Mouse (Mus musculus) forebrain, embryonic 10.5 days (tissue): ENCODE results near the gene Arfgap1. TPM values are rescaled to one million over a fixed set of nuclear protein-coding genes. Genes with fewer than 3 reads are reported as not detected.

Experiments
- DNase-seq: peaks from one replicate; pipeline ENCODE4 v3.0.0-alpha.2; 2017; ENCODE audit warnings: low spot score; ENCODE audit errors: extremely low spot score
- H3K27ac ChIP-seq: fragments of 300-500 bp; sonication (generic); 2 replicates; pipeline ENCODE4 v1.5.1; 2016; ENCODE audit warnings: mild to moderate bottlenecking
- H3K27me3 ChIP-seq: fragments of 300-500 bp; sonication (generic); 2 replicates; pipeline ENCODE4 v1.6.1; 2016; ENCODE audit warnings: mild to moderate bottlenecking; ENCODE audit not compliant: poor library complexity, severe bottlenecking
- H3K36me3 ChIP-seq: fragments of 300-500 bp; sonication (generic); replicated peaks from 2 replicates; pipeline ENCODE4 v1.6.1; 2016; ENCODE audit warnings: mild to moderate bottlenecking, moderate library complexity
- H3K4me1 ChIP-seq: fragments of 300-500 bp; sonication (generic); 2 replicates; pipeline ENCODE4 v1.6.1; 2016
- H3K4me3 ChIP-seq: fragments of 300-500 bp; sonication (generic); 2 replicates; pipeline ENCODE4 v1.5.1; 2016; ENCODE audit warnings: mild to moderate bottlenecking, moderate library complexity
- H3K9me3 ChIP-seq: fragments of 300-500 bp; sonication (generic); 2 replicates; pipeline ENCODE4 v1.6.1; 2016; ENCODE audit warnings: mild to moderate bottlenecking, moderate library complexity
- WGBS: fragments of 180-500 bp; shearing (Covaris S2); methylation state at CpG from one replicate; pipeline ENCODE4 v1.1.7; 2016; 5-methylcytosine and 5-hydroxymethylcytosine counted together
- polyA plus RNA-seq: library from polyadenylated mRNA; unstranded; fragments of >200 nt; fragmentation: Nextera tagmentation; extraction: Ambion mirVana; gene quantifications from 2 replicates; pipeline ENCODE4 v1.2.1, GENCODE M21; 2016

Arfgap1 gene
- polyA plus RNA-seq, 1 experiment from 2014 or later = 80.3 TPM

DNA sequence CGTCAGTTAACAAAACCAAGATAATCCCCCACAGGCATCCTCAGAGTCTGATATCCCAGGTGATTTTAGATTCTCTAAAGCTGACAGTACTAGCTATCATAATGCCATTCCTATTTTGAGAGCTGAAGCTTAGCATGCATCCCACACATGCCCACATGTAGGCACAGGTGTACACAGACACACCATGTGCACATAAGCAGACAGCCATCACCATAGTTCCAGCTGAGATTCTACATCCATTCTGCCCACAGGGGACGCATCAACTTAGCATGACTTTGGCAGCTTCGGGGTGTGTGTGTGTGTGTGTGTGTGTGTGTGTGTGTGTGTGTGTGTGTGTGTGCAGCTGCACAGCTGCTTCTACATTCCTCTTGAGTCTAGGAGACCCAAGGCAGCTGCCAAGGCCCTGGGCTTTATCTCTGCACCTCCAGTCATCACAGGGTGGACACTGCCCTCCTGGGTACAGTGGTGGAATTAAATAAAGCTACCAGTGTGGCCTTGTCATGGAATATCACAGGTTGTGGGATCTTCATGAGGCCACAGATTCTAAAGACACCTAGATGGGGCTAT is 21.4 kb downstream of the Arfgap1 start:
- Histone ChIP-seq H3K9me3 (no peaks in the 10 kb centered on the region), H3K27ac (no peak overlapping the region), H3K36me3 (no peaks in the 10 kb centered on the region), H3K4me3 (no peak overlapping the region), H3K27me3 (no peaks in the 10 kb centered on the region), H3K4me1 (peaks cover 27% of the 10 kb centered on the region)
- DNase-seq = no peak
- WGBS = 91% methylated on average over 3 of the region's 3 CpGs

DNA sequence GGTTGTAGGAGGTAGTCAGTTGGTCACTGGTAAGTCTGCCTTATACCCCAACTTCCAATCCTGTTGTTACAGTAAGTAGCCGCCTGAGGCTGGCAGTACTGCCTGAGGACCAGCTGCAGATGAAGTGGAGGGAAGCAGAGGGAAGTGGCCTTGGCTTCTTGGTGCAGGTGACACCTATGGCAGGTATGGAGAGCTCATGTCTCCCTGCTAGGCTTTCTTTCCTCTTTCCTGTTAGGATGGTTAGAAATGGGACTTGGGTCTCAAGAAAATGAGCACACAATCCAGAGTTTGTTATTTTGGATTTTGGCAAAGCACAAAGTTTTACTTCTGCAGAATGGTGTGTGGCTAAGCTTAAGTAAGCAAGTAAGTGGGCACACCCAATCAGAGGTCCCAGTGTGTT is 21.9 kb downstream of the Arfgap1 start:
- H3K27me3 ChIP-seq = no peaks in the 10 kb centered on the region
- H3K9me3 ChIP-seq = no peaks in the 10 kb centered on the region
- no peak overlapping the region for H3K4me3 ChIP-seq
- WGBS = 78% methylated on average over 1 of the region's 1 CpGs
- DNase-seq = no peak
- no peaks in the 10 kb centered on the region for H3K36me3 ChIP-seq
- H3K4me1 ChIP-seq = peaks cover 27% of the 10 kb centered on the region
- no peak overlapping the region for H3K27ac ChIP-seq

DNA sequence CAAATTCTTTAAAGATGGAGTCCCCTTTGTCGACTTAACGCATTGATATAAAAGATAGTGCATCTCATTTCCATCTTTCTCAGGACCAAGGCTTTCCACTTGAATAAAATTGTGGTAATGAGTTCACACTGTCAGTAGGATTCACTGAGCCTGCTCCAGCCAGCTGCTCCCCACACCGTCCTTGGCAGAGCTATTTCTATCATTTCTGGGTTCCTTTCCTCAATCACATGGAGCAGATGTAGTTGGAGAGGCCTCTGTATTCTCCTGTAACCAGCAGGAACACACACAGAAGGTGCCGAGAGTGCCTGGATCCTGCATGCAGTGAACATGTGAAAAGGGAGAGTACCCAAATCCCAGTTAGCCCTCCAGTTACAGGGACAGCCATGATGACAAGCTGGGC is 23.3 kb downstream of the Arfgap1 start:
- Histone ChIP-seq H3K4me1 (peaks cover 27% of the 10 kb centered on the region), H3K9me3 (no peaks in the 10 kb centered on the region), H3K4me3 (no peak overlapping the region), H3K27me3 (no peaks in the 10 kb centered on the region), H3K27ac (no peak overlapping the region), H3K36me3 (no peaks in the 10 kb centered on the region)
- DNase-seq = no peak
- 85% methylated on average over 4 of the region's 4 CpGs for WGBS

DNA sequence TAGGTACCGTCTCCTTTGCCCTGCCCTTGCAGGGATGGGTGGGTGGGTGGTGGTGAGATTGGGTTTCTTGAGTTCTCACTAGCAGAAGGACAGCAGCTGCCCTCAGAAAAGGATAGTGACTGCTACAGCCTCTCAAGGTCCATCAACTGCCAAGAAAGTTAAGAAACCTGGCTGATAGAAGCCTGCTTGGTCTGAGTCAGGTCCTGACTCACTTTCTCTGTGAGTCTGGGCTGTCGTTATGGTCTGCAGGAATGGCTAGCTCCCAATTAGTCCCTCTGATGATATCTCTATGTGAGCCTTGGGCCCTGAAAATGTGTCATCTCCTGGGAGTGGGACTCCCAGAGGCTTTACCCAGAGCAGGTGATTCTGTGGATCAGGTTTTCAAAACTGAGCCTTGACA is 27.3 kb downstream of the Arfgap1 start:
- no peak for DNase-seq
- Histone ChIP-seq H3K4me1 (0 out of 2 replicates have a peak, but pooled peaks cover 4% of the 10 kb centered on the region), H3K9me3 (no peaks in the 10 kb centered on the region), H3K27me3 (no peaks in the 10 kb centered on the region), H3K36me3 (no peaks in the 10 kb centered on the region), H3K27ac (no peak overlapping the region), H3K4me3 (no peak overlapping the region)
- 85% methylated on average over 2 of the region's 2 CpGs for WGBS

DNA sequence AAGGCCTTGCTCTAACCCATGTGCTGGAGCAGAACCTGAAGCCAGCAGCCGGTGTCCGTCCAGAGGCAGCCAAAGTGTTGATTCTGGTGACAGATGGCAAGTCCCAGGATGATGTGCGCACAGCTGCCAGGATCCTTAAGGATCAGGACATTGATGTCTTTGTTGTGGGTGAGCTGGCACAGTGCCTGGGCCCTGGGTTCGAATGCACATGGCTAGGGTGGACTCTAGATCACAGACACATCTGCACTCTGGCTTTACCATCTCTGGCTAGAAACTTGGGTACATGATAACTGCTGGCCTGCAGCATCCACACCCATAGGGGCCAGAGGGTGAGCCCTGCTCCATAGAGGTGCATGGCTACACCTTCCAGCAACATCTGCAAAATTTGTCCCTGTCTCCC is 28.4 kb downstream of the Arfgap1 start:
- Histone ChIP-seq H3K9me3 (no peaks in the 10 kb centered on the region), H3K27ac (no peak overlapping the region), H3K27me3 (no peaks in the 10 kb centered on the region), H3K36me3 (no peaks in the 10 kb centered on the region), H3K4me1 (0 out of 2 replicates have a peak, but pooled peaks cover 4% of the 10 kb centered on the region), H3K4me3 (no peak overlapping the region)
- 88% methylated on average over 4 of the region's 4 CpGs for WGBS
- DNase-seq = no peak

DNA sequence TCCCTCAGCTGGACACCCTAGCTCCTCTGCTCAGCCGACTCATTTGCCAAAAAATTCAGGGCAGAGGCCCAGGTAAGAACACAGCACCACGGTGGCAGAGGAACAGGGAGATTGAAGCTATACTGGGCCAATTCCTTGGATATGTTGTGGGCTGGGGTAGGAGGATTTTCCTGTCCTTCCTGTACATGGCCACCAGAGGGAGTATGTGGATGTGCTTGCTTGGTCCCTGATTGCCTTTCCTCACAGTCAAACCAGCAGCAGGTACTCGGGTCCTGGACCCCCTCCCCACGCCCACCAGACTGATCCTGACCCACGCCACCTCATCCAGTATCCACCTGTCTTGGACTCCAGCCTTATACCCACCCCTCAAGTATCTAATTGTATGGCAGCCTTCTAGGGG is 29.4 kb downstream of the Arfgap1 start:
- H3K4me3 ChIP-seq = no peak overlapping the region
- 0 out of 2 replicates have a peak, but pooled peaks cover 4% of the 10 kb centered on the region for H3K4me1 ChIP-seq
- WGBS = 14% methylated on average over 5 of the region's 5 CpGs

DNA sequence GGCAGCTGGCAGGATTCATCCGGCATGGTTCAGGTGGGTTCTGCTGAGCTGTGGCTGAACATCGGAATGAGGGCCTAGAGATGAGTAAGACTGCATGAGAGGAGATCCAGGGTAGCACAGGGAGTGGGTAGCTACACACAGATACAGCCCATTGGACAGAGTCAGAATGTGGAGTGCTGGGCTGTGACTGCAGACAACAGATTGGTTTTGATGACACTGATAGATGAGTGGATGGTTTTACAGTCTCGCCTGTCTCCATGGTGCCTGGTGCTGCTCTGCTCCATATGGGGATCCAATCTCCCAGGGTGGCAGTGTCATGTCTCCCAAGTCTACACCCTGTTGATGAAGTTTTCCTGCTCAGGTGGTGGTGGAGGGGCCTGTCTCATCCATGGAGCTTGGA is 29.9 kb downstream of the Arfgap1 start:
- DNase-seq = no peak
- H3K9me3 ChIP-seq = no peaks in the 10 kb centered on the region
- H3K27ac ChIP-seq = no peak overlapping the region
- no peaks in the 10 kb centered on the region for H3K27me3 ChIP-seq
- 0 out of 2 replicates have a peak, but pooled peaks cover 4% of the 10 kb centered on the region for H3K4me1 ChIP-seq
- WGBS = 77% methylated on average over 3 of the region's 3 CpGs
- H3K4me3 ChIP-seq = no peak overlapping the region
- no peaks in the 10 kb centered on the region for H3K36me3 ChIP-seq

More for the DNA sequence above, 29.4 kb downstream of the Arfgap1 start:
- H3K36me3 ChIP-seq = no peaks in the 10 kb centered on the region
- no peaks in the 10 kb centered on the region for H3K27me3 ChIP-seq
- no peak overlapping the region for H3K27ac ChIP-seq
- DNase-seq = peak; percentile 40
- no peaks in the 10 kb centered on the region for H3K9me3 ChIP-seq

DNA sequence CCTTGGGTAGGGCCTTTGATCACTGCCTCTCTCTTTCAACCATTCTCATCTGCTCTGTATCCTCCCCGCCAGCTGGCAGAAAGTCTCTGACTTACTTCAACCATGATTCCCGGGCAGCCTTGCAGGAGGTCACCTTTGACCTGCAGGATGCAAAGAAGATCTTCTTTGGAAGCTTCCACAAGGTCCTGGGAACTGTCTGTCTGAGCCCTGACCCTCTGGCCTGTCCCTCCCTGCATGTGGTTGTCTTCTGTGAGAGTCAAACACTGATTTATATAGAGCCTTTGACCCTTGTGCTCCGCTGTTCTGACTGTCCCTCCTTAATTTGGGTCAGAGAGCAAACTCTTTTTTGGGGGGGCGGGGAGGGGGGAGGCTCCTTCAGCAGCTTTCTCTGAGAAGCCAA is 40.0 kb downstream of the Arfgap1 start:
- Histone ChIP-seq H3K9me3 (no peaks in the 10 kb centered on the region), H3K27ac (no peak overlapping the region), H3K4me1 (no peaks in the 10 kb centered on the region), H3K36me3 (no peaks in the 10 kb centered on the region), H3K4me3 (no peak overlapping the region), H3K27me3 (no peaks in the 10 kb centered on the region)
- no peak for DNase-seq
- 65% methylated on average over 4 of the region's 4 CpGs for WGBS

DNA sequence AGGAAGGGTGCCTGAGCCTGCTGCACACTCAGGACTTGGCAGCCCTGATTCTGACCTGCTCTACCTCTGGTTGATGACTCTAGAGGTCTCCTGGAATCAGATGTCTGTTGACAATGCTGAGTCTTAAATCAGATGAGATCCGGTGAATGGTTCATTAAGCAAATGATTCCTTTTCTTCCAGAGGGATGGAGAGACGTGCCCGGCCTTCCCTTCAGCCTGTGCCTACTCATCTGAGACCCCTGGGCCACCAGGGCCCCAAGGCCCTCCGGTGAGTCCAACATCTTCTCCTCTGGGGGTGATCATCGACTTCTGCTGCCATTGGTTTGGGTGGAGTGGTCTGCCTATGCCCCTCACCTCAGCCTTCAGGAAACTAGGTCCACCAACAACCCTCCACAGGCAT is 41.3 kb downstream of the Arfgap1 start:
- WGBS = 67% methylated on average over 5 of the region's 5 CpGs
- DNase-seq = no peak
- H3K27me3 ChIP-seq = no peaks in the 10 kb centered on the region

DNA sequence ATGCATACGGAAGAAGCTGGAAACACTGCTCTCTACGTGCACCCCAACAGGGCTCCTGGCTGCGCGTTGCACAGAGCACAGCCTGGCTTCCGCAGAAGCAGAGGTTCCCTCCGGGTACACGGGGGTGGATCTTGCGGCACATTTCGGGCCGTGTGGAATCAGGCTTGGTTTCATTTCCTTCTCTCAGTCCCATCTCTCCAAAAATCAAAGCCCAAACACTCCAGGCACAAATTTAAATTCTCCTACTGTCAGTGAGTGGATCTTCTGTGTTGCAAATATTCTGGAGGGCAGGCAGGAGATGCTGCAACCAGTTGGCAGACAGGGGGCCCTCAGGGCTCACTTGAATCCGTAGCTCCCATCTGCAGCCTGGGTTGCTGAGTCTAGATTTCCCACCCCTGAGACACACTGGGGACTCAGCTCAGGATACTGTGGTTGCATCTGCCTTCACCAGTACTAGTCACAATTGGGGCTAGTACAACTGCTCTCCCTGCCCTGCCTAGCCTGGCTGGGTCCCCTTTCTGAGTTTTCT is 64.4 kb downstream of the Arfgap1 start:
- H3K4me3 ChIP-seq = no peak overlapping the region
- no peak for DNase-seq
- no peaks in the 10 kb centered on the region for H3K9me3 ChIP-seq
- H3K36me3 ChIP-seq = peaks cover 11% of the 10 kb centered on the region
- H3K27me3 ChIP-seq = peaks cover 13% of the 10 kb centered on the region
- peaks cover 7% of the 10 kb centered on the region for H3K4me1 ChIP-seq
- 0 out of 2 replicates have a peak overlapping the region, but pooled peaks have one; percentile 7 for H3K27ac ChIP-seq
- WGBS = 84% methylated on average over 11 of the region's 11 CpGs

More for the DNA sequence above, 41.3 kb downstream of the Arfgap1 start:
- Histone ChIP-seq H3K4me3 (no peak overlapping the region), H3K4me1 (no peaks in the 10 kb centered on the region), H3K9me3 (no peaks in the 10 kb centered on the region), H3K27ac (no peak overlapping the region), H3K36me3 (no peaks in the 10 kb centered on the region)

Other genes starting within 250 kb of the Arfgap1 start
- 0.46 and 0.95 TPM in 2 replicates for gene Slc17a9, start 242.0 kb upstream of the Arfgap1 start, polyA plus RNA-seq
- gene Bhlhe23, start 190.3 kb upstream of the Arfgap1 start, polyA plus RNA-seq = 0.43 and 0.47 TPM in 2 replicates
- 47.4 and 56.6 TPM in 2 replicates for gene Ythdf1, start 46.3 kb upstream of the Arfgap1 start, polyA plus RNA-seq
- gene Birc7, start 38.2 kb upstream of the Arfgap1 start, polyA plus RNA-seq = 0.54 and 0.56 TPM in 2 replicates
- gene Nkain4, start 12.5 kb upstream of the Arfgap1 start, polyA plus RNA-seq = 19.7 and 27.0 TPM in 2 replicates
- 0.07 and 0.17 TPM in 2 replicates for gene Col20a1, start 19.3 kb downstream of the Arfgap1 start, polyA plus RNA-seq
- 5.7 and 5.8 TPM in 2 replicates for gene Chrna4, start 76.3 kb downstream of the Arfgap1 start, polyA plus RNA-seq
- gene Kcnq2, start 168.1 kb downstream of the Arfgap1 start, polyA plus RNA-seq = 2.9 and 3.8 TPM in 2 replicates
- gene Eef1a2, start 189.8 kb downstream of the Arfgap1 start, polyA plus RNA-seq = 0.07 and 0.15 TPM in 2 replicates
- 387 and 397 TPM in 2 replicates for gene Ppdpf, start 220.0 kb downstream of the Arfgap1 start, polyA plus RNA-seq
- not detected in 2 replicates for gene Ptk6, start 235.6 kb downstream of the Arfgap1 start, polyA plus RNA-seq
- gene Srms, start 246.0 kb downstream of the Arfgap1 start, polyA plus RNA-seq = 0.12 and 0.15 TPM in 2 replicates